Comparison of ENCODE assay signal across 25 mouse cellular contexts in genomic region chr17:30110678-30111077, GRCm38 (mm10).
DNase-seq lines count a peak whose midpoint lies in the region; TF ChIP-seq lines count a peak whose summit lies in the region.
"Had no signal": no experiment of that assay in that cellular context is flagged by ENCODE, and none has a peak within 500 bp of the region (broad histone marks: within the 10 kb centered on the region; RNA-seq: fewer than 3 reads in every experiment).

No protein-coding gene starts in this region.

- TF ChIP-seq CTCF in gastrocnemius, adult 2 months (IDR thresholded peaks at IDR 0.05) = no peak
- no peak for TF ChIP-seq CTCF in layer of hippocampus, adult 2 months (conservative IDR thresholded peaks at IDR 0.05)

- H3K27ac ChIP-seq in gastrocnemius, adult 2 months = peak overlapping the region; percentile 28; the same call in 1 of the 2 replicates
- peak overlapping the region; percentile 75 for H3K27ac ChIP-seq in layer of hippocampus, adult 2 months
- H3K27ac ChIP-seq: embryonic facial prominence, embryonic 10.5 days; embryonic facial prominence, embryonic 15.5 days; heart, embryonic 15.5 days; intestine, embryonic 15.5 days; lung, embryonic 15.5 days; stomach, postnatal 0 days had no signal

- 0 out of 2 replicates have a peak overlapping the region, but pooled peaks have one; percentile 4 for H3K4me3 ChIP-seq in gastrocnemius, adult 2 months
- H3K4me3 ChIP-seq in layer of hippocampus, adult 2 months = no peak overlapping the region
- H3K4me3 ChIP-seq: embryonic facial prominence, embryonic 10.5 days; embryonic facial prominence, embryonic 15.5 days; forebrain, embryonic 15.5 days; heart, embryonic 15.5 days; intestine, embryonic 15.5 days; lung, embryonic 15.5 days had no signal

- DNase-seq in adrenal gland, adult (ENCODE audit: inconsistent age in 2 of 2, low spot score in 1 of 2) = peak; percentile 19 to 60
- no peak for DNase-seq in adrenal gland, postnatal 36 days
- DNase-seq in gastrocnemius, adult 2 months = no peak
- no peak for DNase-seq in gastrocnemius, postnatal 4 days (ENCODE audit: low spot score in 2 of 2)
- DNase-seq in layer of hippocampus, adult 2 months (ENCODE audit: low spot score in 2 of 2) = no peak
- no peak for DNase-seq in layer of hippocampus, adult 8-10 months (ENCODE audit: low spot score in 2 of 2)
- DNase-seq in brain, adult 2 months (ENCODE audit: low read depth, low spot score) = peak; percentile 24
- DNase-seq in thymus, postnatal 4 days = no peak
- DNase-seq: adrenal gland, adult 8-10 months; cerebellum, adult 11-12 months; cerebellum, postnatal 25 days; gastrocnemius, postnatal 10 days; kidney, adult 8-10 months; kidney, postnatal 10 days; liver; right cerebral cortex, adult 18-20 months; thymus, adult 18-20 months; thymus, postnatal 25 days had no signal

- intact Hi-C loops in gastrocnemius, adult 2 months (cut with DNase I) = loop anchor here (5.0 kb wide), 2 partner anchors 87 to 347 kb away; no protein-coding TSS in a partner anchor

Comparison
In these comparisons a context has a peak if more than half of its experiments do, and no peak if none do; other contexts are left out.
1. DNase-seq: peak in adrenal gland, adult (2 of 2) and brain, adult 2 months (single experiment); none in adrenal gland, postnatal 36 days (0 of 2), gastrocnemius, adult 2 months (single experiment), gastrocnemius, postnatal 4 days (0 of 2), layer of hippocampus, adult 2 months (0 of 2), layer of hippocampus, adult 8-10 months (0 of 2) and thymus, postnatal 4 days (single experiment).